Mouse (Mus musculus): ENCODE data around the gene Sec16a. TPM values are rescaled to one million over a fixed set of nuclear protein-coding genes. Genes with fewer than 3 reads are reported as not detected.

Sec16a gene
- total and polyA plus RNA-seq, 2 experiments: 44.5 to 78.2 TPM

- H3K36me3 ChIP-seq (ENCODE audit: control insufficient read depth, insufficient read depth, low read length): no peaks in the 10 kb centered on the region
- H3K4me1 ChIP-seq (ENCODE audit: control insufficient read depth, insufficient read depth, low read length): peaks cover 35% of the 10 kb centered on the region
- no peak overlapping the region for H3K4me3 ChIP-seq (ENCODE audit: insufficient read depth, low read depth, low read length)
- TF ChIP-seq POLR2A (IDR thresholded peaks at IDR 0.05; ENCODE audit: extremely low read depth, insufficient read depth, low read length) (no peak), CTCF (IDR thresholded peaks at IDR 0.05; ENCODE audit: low read depth, low read length) (no peak)
- 0 out of 2 replicates have a peak overlapping the region, but pooled peaks have one; percentile 25 for H3K9ac ChIP-seq (ENCODE audit: low read depth, low read length)
- H3K27ac ChIP-seq (replicated peaks; ENCODE audit: insufficient read depth, low read depth, low read length): no peak overlapping the region
- no peaks in the 10 kb centered on the region for H3K27me3 ChIP-seq (ENCODE audit: control insufficient read depth, insufficient read depth, low read length)
- no peak for DNase-seq (ENCODE audit: extremely low read depth, low read depth, low spot score)
- 74% methylated on average over 18 of the region's 18 CpGs for whole genome bisulfite sequencing
- H3K79me2 ChIP-seq (ENCODE audit: control insufficient read depth, insufficient read depth, low read length): peaks cover 68% of the 10 kb centered on the region
Observed at GRCm38 (mm10) chr2:26487322-26488021, 42.5 kb upstream of the Sec16a start.

GRCm38 (mm10) chr2:26486835-26487321 is 41.9 kb upstream of the Sec16a start:
- WGBS: 73% methylated on average over 3 of the region's 3 CpGs
- H3K4me3 ChIP-seq (ENCODE audit: insufficient read depth, low read depth, low read length): no peak overlapping the region
- H3K4me1 ChIP-seq (ENCODE audit: control insufficient read depth, insufficient read depth, low read length): peaks cover 39% of the 10 kb centered on the region

GRCm38 (mm10) chr2:26486264-26486810 is 41.3 kb upstream of the Sec16a start:
- peaks cover 43% of the 10 kb centered on the region for H3K4me1 ChIP-seq (ENCODE audit: control insufficient read depth, insufficient read depth, low read length)
- H3K4me3 ChIP-seq (ENCODE audit: insufficient read depth, low read depth, low read length): no peak overlapping the region
- no peaks in the 10 kb centered on the region for H3K36me3 ChIP-seq (ENCODE audit: control insufficient read depth, insufficient read depth, low read length)
- no peak for TF ChIP-seq POLR2A (IDR thresholded peaks at IDR 0.05; ENCODE audit: extremely low read depth, insufficient read depth, low read length)
- no peak for TF ChIP-seq CTCF (IDR thresholded peaks at IDR 0.05; ENCODE audit: low read depth, low read length)
- H3K9ac ChIP-seq (ENCODE audit: low read depth, low read length): no peak overlapping the region
- H3K27ac ChIP-seq (replicated peaks; ENCODE audit: insufficient read depth, low read depth, low read length): no peak overlapping the region
- peaks cover 59% of the 10 kb centered on the region for H3K79me2 ChIP-seq (ENCODE audit: control insufficient read depth, insufficient read depth, low read length)
- 58% methylated on average over 5 of the region's 5 CpGs for WGBS
- H3K27me3 ChIP-seq (ENCODE audit: control insufficient read depth, insufficient read depth, low read length): no peaks in the 10 kb centered on the region
- DNase-seq (ENCODE audit: extremely low read depth, low read depth, low spot score): no peak

More at GRCm38 (mm10) chr2:26486835-26487321, 41.9 kb upstream of the Sec16a start:
- Histone ChIP-seq H3K9ac (ENCODE audit: low read depth, low read length) (no peak overlapping the region), H3K36me3 (ENCODE audit: control insufficient read depth, insufficient read depth, low read length) (no peaks in the 10 kb centered on the region), H3K79me2 (ENCODE audit: control insufficient read depth, insufficient read depth, low read length) (peaks cover 63% of the 10 kb centered on the region), H3K27me3 (ENCODE audit: control insufficient read depth, insufficient read depth, low read length) (no peaks in the 10 kb centered on the region), H3K27ac (replicated peaks; ENCODE audit: insufficient read depth, low read depth, low read length) (no peak overlapping the region)
- TF ChIP-seq CTCF (IDR thresholded peaks at IDR 0.05; ENCODE audit: low read depth, low read length): no peak
- TF ChIP-seq POLR2A (IDR thresholded peaks at IDR 0.05; ENCODE audit: extremely low read depth, insufficient read depth, low read length): no peak
- no peak for DNase-seq (ENCODE audit: extremely low read depth, low read depth, low spot score)

- no peaks in the 10 kb centered on the region for H3K36me3 ChIP-seq (ENCODE audit: control insufficient read depth, insufficient read depth, low read length)
- H3K27me3 ChIP-seq (ENCODE audit: control insufficient read depth, insufficient read depth, low read length): no peaks in the 10 kb centered on the region
- no peak overlapping the region for H3K27ac ChIP-seq (replicated peaks; ENCODE audit: insufficient read depth, low read depth, low read length)
- 61% methylated on average over 7 of the region's 7 CpGs for WGBS
- H3K9ac ChIP-seq (ENCODE audit: low read depth, low read length): no peak overlapping the region
- no peak for DNase-seq (ENCODE audit: extremely low read depth, low read depth, low spot score)
- H3K4me1 ChIP-seq (ENCODE audit: control insufficient read depth, insufficient read depth, low read length): peaks cover 48% of the 10 kb centered on the region
- TF ChIP-seq POLR2A (IDR thresholded peaks at IDR 0.05; ENCODE audit: extremely low read depth, insufficient read depth, low read length) (no peak), CTCF (IDR thresholded peaks at IDR 0.05; ENCODE audit: low read depth, low read length) (no peak)
- peaks cover 55% of the 10 kb centered on the region for H3K79me2 ChIP-seq (ENCODE audit: control insufficient read depth, insufficient read depth, low read length)
- H3K4me3 ChIP-seq (ENCODE audit: insufficient read depth, low read depth, low read length): no peak overlapping the region
Observed at GRCm38 (mm10) chr2:26485710-26486109, 40.7 kb upstream of the Sec16a start.

GRCm38 (mm10) chr2:26485278-26485677 is 40.3 kb upstream of the Sec16a start:
- TF ChIP-seq POLR2A (IDR thresholded peaks at IDR 0.05; ENCODE audit: extremely low read depth, insufficient read depth, low read length) (no peak), CTCF (IDR thresholded peaks at IDR 0.05; ENCODE audit: low read depth, low read length) (no peak)
- no peak overlapping the region for H3K9ac ChIP-seq (ENCODE audit: low read depth, low read length)
- H3K27ac ChIP-seq (replicated peaks; ENCODE audit: insufficient read depth, low read depth, low read length): no peak overlapping the region
- 74% methylated on average over 9 of the region's 9 CpGs for WGBS
- DNase-seq (ENCODE audit: extremely low read depth, low read depth, low spot score): peak; percentile 46
- peaks cover 54% of the 10 kb centered on the region for H3K79me2 ChIP-seq (ENCODE audit: control insufficient read depth, insufficient read depth, low read length)
- no peaks in the 10 kb centered on the region for H3K36me3 ChIP-seq (ENCODE audit: control insufficient read depth, insufficient read depth, low read length)
- H3K4me1 ChIP-seq (ENCODE audit: control insufficient read depth, insufficient read depth, low read length): peaks cover 46% of the 10 kb centered on the region
- no peaks in the 10 kb centered on the region for H3K27me3 ChIP-seq (ENCODE audit: control insufficient read depth, insufficient read depth, low read length)
- no peak overlapping the region for H3K4me3 ChIP-seq (ENCODE audit: insufficient read depth, low read depth, low read length)

- DNase-seq (ENCODE audit: extremely low read depth, low read depth, low spot score): no peak
- WGBS: 90% methylated on average over 10 of the region's 10 CpGs
- Histone ChIP-seq H3K79me2 (ENCODE audit: control insufficient read depth, insufficient read depth, low read length) (peaks cover 49% of the 10 kb centered on the region), H3K4me1 (ENCODE audit: control insufficient read depth, insufficient read depth, low read length) (peaks cover 42% of the 10 kb centered on the region), H3K36me3 (ENCODE audit: control insufficient read depth, insufficient read depth, low read length) (peaks cover 2% of the 10 kb centered on the region; the same call in 1 of the 2 replicates), H3K4me3 (ENCODE audit: insufficient read depth, low read depth, low read length) (no peak overlapping the region), H3K27ac (replicated peaks; ENCODE audit: insufficient read depth, low read depth, low read length) (no peak overlapping the region), H3K9ac (ENCODE audit: low read depth, low read length) (no peak overlapping the region), H3K27me3 (ENCODE audit: control insufficient read depth, insufficient read depth, low read length) (no peaks in the 10 kb centered on the region)
- TF ChIP-seq POLR2A (IDR thresholded peaks at IDR 0.05; ENCODE audit: extremely low read depth, insufficient read depth, low read length) (no peak), CTCF (IDR thresholded peaks at IDR 0.05; ENCODE audit: low read depth, low read length) (no peak)
Observed at GRCm38 (mm10) chr2:26484169-26484568, 39.2 kb upstream of the Sec16a start.

Data from liver, adult 2 months (tissue).